Mouse (Mus musculus) right cerebral cortex, postnatal 10 days (tissue): ENCODE measurements around the gene Atg9a.

ENCODE experiments used
- DNase-seq, 2 experiments: peaks; one replicate each; pipeline ENCODE4 v3.0.0; 2021; ENCODE audit warnings: low spot score in 2 of 2

The Atg9a gene

DNA sequence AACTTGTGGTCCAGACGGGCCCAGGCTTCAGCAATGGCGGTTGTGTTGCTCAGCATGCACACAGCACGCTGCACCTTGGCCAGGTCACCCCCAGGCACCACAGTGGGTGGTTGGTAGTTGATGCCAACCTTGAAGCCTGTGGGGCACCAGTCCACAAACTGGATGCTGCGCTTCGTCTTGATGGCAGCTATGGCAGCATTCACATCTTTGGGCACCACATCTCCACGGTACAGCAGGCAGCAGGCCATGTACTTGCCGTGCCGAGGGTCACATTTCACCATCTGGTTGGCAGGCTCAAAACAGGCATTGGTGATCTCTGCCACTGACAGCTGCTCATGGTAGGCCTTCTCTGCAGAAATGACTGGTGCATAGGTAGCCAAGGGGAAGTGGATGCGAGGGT lies 23.8 kb upstream of the Atg9a start:
- DNase-seq: no peak

DNA sequence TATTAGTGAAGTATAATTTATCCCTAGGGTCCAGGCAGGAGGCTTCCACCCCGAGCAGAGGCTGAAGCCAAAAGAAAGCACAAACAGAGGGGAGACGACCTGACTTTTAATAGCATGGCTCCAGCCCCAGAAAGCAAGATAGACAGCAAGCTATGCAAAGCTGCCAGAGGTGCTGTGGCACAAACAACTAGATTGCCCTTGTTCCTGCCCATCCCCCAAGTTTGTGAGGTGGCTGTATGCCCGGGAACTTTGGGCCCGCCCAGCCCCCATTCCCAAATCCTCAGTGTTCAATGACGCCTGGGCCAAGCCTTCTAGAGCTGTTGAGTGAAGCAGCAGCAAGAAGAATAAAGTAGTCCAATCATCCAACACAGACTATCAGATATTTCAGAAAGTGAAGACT lies 22.9 kb upstream of the Atg9a start:
- peak; percentile 81 to 85 for DNase-seq

DNA sequence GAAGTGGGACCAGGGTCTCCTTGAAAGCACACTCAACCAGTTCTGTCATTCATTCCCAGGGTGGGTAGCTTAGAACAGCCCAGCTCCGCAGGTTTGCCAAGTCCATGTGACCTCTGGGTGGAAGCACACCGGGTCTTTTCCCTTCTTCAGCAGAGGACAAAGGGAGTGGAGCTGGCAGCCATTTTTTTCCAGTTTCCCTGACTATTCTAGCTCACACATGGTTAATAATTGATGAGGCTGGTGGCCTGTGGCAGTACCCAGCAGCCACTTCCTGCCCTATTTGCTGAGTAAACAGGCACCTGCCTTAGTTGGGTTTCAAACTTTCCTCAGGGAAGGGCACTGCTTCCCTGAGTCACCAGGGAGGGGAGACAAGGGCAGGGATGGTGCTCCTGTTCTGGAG lies 22.4 kb upstream of the Atg9a start:
- DNase-seq: no peak

DNA sequence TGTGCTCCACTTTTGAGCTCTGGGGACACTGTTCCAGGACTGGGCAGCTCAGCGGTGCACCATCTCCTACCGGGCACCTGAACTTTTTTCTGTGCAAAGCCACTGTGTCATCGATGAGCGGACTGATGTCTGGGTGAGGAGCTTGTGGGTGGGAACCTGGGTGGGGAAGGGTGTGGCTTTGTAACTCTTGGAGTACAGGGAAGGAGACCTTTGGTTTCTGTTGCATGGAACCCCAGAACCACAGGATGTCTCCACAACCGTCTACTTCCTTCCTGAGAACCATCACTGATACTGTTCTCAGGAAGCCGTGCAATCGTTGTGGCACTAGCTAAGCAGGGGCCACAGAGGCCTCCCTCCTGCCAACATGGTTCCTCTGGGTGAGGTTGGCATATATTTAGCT lies 21.1 kb upstream of the Atg9a start:
- no peak for DNase-seq

DNA sequence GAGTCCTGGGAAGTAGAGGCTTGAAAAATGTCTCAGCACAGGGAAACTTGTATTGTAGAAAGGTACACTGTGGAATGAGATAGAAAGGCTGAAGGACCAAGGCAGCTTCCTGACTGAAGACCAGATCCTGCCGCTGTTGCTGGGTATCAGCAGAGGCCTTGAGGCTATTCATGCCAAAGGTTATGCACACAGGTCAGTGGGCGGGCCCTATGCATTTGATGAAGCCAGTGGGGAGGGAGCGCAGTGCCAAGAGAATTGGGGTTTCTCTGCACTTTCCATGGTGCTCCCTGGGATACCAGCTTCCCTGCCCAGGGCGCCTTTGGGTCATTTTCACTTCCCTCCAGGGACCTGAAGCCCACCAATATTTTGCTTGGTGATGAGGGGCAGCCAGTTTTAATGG lies 20.5 kb upstream of the Atg9a start:
- no peak for DNase-seq

DNA sequence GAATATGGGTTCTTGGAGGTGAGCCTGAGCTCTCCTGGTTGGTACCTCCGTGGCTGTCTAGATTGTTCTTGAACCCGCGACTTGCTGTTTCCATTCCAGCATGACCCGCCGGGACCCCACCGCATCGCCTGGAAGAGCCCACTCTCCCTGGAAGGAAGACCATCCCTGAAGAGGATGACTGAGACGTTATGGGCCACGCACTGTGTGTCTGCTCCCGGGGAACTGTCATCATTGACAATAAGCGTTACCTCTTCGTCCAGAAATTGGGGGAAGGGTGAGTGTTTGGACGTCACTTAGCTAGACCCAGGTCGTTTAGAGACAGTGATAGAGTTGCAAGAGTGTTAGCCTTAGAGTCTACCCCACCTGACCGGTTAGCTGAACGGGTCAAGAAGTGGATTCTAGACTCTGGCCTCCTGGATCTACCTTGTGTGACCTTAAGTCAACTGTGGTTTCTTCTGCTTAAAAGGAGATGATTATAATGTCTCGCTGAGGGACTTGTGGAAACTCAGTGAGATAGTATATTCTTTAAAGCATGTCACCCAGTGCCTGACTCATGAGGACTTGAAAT lies 19.2 kb upstream of the Atg9a start:
- DNase-seq: no peak

DNA sequence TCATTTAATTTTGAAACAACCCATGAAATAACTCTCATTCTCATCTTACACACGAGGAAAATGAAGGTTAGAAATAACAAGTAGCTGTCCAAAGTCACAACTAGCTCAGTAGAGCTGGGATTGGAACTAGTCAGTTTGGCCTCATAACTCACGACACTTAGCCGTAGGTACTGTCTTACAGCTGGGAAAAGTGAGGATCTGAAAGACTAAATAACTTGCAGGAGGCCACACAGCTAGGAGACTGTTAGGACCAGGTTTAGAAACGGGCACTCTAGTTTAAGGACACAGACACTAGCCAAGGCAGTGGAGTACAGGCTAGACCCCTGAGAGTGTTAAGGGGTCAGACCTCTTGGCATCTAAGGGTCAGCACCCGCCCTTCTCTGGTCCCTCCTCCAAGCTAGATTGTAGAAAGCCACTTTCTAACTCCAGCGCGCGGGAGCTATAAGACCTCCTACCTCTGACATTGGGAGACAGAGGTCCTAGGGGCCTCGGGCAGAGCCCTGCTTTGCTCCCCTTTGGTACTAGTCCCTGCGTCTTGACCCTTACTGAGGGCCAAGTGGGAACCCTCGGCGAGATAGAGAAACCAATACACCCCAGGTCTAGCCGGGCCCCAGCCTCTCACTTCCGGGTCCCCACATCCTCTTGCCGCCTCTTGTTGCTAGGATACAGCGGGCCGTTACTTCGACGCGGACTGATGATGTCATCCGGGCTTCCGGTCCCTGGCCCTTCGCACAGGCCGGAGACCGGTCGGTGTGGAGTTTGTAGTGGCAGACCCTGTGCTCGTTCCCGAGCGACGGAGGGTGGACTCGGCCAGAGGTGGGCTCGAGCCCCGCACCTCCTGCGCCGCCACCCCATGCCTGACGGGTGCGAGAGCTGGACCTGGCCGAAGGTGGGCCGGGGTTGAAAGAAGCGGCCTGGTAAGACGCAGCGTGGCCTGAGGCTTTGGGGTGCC lies 18.4 kb upstream of the Atg9a start, which contains the start of the genes Glb1l and Stk16:
Gene Glb1l (minus strand): TSS at position 678 of the 952 bp plus-strand sequence.
Gene Stk16 (plus strand): TSS at position 703 of the 952 bp plus-strand sequence.
- DNase-seq: peak; percentile 98

DNA sequence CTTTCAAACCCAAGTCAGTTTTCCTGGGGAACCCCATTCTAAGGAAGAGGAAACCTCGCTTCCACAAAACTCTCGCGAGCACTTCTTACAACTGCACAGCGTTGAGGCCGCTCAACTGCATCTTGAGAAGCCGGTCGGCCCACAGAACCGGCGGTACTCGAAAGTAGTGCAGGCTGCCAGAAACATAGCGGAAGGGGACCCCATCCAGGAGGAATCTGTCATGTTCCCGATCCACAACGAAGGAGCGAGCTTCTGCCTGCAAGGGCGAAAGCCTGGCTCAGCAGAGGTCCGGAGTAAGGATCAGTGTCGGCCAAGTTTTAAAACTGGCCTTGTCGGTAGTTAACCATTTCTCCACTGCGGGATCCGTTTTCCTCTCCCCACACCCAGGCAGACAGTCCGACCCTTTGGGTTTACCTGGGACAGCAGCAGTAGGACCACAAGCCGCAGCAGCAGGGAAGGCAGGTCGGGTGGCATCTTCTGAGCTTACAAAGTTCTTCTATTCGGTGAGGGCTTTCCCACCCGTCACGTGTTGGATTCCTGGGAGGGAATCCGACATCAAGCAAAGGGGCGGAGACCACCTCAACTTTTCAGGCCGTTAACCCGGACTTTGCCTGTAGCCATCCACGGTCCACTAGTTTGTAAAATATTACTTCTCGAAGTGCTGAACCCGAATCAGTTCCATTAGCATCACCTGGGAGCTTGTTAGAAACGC lies 17.1 kb upstream of the Atg9a start:
- DNase-seq: peak in 1 of 2 experiments; percentile 52

DNA sequence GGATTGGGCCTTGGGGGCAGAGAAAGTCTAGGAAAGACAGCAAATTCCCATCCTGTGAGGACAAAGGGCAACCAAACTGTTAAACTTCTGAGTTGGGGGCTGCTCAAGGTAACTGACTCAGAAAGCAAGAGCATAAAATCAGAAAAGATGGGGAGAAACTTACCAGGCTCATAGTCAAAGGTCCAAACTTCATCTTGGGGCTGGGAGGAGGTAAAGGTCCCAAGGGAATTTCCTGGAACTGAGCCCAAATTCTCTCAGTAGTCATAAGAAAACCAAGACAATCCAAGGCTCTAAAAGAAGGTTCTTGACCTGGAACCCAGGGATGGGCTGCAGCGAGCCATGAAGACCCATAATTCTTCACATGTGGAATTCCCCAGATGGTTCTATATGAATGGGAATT lies 9.2 kb upstream of the Atg9a start:
- DNase-seq: no peak

DNA sequence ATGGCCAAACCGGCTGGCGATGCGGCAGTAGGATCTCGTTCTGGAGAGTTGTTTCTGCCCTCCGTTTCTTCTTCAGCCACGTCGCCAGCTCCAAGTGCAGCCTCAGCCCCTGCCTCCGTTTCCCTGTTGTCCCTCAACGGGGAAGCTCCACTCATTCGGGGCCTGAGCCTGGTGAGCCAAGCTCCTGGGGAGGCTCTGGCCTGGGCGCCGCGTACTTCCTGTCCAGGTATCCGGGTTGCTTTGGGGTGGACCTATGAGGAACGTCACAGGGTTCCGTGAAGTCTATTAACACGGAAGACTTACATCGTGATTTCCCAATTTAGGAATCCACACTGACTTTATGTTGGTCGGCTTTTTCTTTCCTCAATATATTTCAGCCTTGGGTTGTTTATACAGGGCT lies 456 bp upstream of the Atg9a start:
- no peak for DNase-seq

DNA sequence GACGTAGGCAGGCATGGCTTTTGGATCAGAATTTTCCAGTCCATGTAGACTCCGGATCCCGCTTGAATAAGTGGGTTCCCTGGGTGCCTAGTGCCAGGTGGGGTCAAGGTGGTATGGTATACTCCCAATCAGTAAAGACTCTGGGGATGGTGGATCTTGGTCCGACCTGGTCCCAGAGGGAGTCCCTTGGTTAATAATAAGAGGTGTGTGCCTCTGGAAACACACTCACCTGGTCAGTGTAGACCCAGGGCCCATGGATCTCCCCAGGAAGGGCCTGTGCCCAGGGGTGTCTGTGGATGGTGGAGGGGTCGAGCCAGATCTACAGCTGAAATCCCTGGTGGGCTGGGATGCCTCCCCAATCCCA lies 756 bp downstream of the Atg9a start:
- no peak for DNase-seq

DNA sequence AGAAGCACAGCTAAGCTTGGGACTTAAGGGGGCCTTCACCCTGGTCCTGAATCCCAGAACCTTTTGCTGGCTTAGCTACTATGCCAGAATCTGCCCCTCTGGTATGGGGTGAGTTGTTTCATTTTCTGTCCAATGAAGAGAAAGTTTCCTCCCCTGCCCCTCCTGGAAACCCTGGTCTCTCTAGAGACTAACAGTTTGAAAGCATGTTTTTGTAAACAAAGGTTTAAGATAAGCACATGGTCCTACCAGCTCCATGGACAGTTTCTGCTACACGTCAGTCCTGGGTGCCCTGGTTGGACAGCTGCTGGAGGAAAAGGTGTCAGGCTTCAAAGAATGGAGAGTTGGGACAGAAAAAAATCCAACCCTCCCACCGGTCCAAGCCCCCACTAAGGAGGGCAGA lies 1.4 kb downstream of the Atg9a start:
- DNase-seq: no peak

DNA sequence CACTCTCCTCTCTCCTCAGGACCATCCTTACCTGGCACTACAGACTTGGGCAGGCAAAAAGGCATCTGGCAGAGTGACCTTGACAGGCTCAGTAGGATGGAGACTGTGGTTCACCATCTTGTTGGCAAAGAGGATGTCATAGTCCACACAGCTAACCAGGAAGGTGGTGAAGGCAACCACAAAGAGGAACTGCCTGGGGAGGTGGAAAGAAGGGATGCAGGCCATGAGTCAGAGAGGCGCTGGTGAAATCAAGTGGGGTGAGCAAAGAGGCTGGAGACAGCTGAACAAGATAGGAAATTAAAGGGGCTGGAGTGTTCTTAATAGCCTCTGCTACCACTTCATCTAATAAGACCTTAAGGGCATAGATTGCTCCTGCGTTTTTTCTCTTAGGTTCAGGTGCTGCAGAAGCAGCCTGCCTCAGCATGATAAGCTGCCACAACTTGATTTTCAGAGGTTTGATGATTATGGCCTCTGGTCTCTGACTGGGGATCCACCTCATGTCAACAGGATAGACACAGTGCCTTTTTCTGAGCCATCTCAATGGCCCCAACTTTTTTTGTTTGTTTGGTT lies 4.0 kb downstream of the Atg9a start:
- DNase-seq: no peak

DNA sequence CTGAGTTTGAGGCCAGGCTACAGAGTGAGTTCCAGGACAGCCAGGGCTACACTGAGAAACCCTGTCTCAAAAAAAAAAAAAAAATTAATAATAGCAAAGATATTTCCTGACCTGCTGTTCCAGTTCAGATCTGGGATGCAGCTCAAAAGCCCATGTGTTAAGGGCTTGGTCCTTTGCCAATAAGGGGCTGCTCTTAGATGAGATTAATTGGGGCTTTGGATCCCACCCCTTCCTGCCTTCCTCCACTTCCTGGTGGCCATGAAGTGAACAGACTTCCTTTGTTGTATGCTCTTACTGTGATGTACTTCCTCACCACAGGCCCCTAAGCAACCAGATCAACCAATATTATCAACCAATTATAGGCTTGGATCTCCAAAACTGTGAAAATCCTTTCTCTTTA lies 4.9 kb downstream of the Atg9a start:
- no peak for DNase-seq

DNA sequence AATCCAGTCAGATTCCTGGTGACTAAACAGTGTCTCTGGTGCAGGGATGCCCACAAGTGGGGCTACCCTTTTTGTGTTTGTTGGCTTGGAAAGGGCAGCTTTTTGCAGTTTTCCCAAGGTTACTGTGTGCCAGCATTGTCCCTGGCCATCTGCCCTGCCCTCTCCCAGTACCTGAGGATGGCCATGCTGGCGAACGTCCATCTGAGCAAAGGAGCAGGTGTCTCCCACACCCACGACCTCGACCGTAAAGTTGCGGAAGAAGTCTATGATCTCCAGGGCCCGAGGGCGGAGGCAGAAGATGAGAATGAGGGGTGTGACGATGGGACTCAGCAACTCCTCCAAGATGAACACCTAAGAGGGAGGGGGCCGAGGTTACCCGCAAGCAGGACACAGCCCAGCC lies 6.5 kb downstream of the Atg9a start:
- no peak for DNase-seq

DNA sequence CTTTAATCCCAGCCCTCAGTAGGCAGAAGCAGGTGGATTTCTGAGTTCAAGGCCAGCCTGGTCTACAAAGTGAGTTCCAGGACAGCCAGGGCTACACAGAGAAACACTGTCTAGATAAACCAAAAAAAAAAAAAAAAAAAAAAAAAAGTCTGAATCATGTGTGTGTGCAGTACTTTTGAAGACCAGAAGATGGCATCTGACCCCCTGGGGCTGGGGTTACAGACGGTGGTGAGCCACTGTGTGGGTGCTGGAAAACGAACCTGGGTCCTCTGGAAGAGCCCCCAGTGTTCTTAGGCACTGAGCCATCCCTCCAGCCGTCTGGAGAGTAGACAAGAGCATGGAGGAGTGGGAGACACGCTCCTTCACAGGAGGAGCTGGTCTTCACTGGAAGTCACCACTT lies 9.8 kb downstream of the Atg9a start:
- DNase-seq: no peak

DNA sequence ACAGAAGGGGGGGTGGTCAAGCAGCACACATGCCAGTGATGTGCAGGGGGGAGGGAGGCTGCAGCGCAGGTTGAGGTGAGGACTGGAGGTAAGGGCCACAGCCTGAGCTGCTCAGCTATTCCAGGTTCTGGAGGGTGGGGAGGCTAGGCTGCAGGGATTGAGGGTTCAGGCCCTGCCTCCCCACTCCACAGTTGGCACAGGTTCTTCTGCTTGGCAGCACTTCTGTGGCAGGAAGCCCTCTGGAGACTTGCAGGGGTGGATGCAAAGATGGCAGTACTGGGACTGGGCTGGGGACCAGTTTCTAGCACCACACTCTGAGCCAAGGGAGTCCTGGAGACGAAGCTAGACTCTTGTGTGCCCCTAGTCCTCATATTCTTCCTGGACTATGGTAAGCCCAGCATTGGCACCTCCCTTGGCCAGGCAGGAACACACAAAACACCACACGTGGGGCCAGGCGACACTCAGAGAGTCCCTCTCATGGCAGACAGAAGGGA lies 10.6 kb downstream of the Atg9a start:
- no peak for DNase-seq

DNA sequence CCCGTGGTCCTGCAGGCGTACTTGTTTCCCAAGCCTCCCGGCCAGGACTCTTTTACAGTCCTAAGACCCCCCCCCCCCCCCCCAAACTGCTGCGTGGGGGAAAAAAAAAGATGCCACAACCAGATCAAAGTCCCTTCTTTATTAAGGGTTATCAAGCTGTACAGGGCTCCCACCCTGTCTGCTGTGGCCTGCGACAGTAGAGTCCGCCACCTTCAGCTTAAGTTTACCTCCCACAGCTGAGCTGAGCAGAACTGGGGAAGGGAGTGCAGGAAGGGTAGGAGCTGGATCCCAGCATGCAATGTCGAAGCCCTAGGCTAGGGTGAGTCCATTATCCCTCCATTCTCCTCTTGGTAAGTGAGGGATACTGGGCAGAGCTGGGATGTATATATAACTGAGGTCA lies 11.3 kb downstream of the Atg9a start:
- DNase-seq: no peak

DNA sequence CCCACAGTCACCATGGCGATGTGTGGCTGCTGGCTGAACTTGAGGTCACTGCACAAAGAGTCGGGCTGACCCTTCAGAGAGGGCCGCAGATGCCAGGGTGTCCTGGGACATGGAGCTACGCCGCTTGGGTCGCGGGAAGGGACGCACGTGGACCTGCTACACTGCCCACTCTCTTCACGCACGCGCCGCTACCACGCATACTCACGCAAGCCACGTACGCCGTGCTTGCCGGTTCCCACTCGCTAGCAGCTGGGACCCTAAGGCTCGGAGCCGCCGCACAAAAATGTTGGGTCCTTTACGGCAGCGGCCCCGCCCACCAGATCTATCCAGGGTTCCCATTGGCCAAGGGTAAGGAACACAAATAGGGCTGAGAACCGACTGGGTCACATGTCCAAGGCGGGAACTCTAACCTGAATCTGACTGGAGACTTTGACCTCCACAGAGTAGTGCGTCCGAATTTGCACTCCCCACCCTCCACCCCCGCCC lies 11.8 kb downstream of the Atg9a start, which contains the start of gene Abcb6:
Gene Abcb6 (minus strand): TSS at position 288 of the 486 bp plus-strand sequence.
- DNase-seq: peak; percentile 96 to 98

DNA sequence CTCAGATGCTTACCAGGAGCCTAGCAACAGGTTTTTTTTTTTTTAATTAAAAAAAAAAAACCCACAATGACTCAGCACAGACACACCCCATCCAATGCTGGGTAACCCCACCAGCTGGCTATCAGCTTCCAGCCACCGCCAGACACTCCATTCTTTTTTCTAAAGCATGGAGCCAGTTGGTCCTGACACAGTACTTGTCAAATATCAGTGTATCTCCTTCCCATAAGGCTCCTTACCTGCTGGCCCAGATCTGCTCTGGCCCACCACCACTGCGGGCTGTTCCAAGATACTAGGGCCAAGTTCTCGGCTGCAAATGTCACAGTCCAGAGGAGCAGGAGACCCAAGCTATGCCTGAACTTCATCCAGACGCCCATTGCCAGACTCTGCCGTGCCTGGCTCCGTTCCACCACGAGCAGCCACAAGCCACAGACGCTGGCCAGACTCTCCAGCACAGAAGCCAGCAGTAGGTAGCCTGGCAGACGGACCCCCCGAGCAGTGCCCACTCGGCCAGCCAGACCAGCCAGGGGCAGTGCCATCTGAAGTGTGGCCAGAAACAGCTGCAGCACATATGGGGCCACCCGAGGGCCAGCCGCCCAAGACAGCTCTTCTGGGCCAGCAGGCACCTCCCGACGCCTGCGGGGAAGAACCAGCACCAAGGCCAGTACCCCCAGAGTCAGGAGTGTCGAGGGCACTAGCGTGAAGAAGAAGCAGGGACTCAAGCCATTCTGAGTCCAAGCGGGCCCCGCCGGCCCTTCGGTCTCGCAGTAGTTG lies 12.5 kb downstream of the Atg9a start:
- peak; percentile 80 to 83 for DNase-seq
